Mouse (Mus musculus) gonadal fat pad, adult 2 months (tissue): Measurements from ENCODE around the gene Col6a2. TPM values are rescaled to one million over a fixed set of nuclear protein-coding genes. Genes with fewer than 3 reads are reported as not detected.

Experiments used
- DNase-seq: peaks from one replicate; pipeline ENCODE4 v3.0.0-alpha.2; 2012; ENCODE audit warnings: low read depth
- polyA plus RNA-seq: library from polyadenylated mRNA; depleted of rRNA; stranded (reverse); fragments of >200 nt; gene quantifications from 2 replicates; pipeline ENCODE4 v1.2.3, GENCODE M21; 2012

Col6a2 gene
- polyA plus RNA-seq, 1 experiment, result 385 TPM

GRCm38 (mm10) chr10:76636601-76637000 lies 13.2 kb upstream of the Col6a2 start:
- no peak for DNase-seq

GRCm38 (mm10) chr10:76636026-76636425 lies 12.6 kb upstream of the Col6a2 start:
- no peak for DNase-seq

GRCm38 (mm10) chr10:76634584-76634983 lies 11.2 kb upstream of the Col6a2 start:
- no peak for DNase-seq

DNA sequence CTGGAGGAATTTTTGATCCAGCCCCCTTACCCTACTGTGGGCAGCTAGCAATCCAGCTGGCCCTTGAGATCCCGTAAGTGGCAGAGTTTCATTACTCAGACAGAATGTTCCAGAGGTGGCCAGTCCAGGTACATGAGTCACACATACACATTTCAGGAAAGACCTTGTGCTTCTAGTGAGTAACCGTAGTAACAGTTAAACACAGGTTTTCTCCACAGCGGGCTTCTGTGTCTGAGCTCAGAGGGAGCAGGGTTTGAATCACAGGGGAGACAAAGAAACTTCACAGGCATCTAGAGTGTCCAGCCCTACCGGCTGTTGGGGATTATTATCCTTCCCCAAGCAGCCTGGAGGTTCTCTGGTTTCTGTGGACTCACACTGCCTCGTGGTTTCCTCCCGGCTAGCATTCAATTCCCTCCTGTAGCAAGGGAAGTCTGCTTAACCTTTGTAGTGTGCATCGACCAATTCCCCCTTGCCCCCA lies 10.7 kb upstream of the Col6a2 start:
- no peak for DNase-seq

- no peak for DNase-seq
Observed at GRCm38 (mm10) chr10:76632630-76633029, 9.2 kb upstream of the Col6a2 start.

DNA sequence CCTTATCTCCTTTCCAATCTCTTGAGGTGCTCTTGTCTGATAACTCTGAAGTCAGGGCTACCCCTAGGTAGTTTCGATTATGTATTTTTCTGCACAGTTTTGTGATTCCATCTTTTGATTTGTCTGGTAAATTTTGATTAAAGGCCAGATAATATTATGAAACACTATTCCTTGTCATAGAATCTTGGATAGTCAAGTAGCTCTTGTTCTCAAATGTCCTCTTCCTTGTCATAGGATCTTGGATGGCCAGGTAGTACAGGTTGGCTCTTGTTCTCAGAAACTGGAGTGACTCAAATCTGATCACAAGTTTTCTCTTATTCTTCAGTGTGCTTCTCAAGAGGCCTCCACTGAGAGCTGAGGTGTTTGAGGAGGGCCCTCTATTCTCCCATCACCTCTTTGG lies 7.2 kb upstream of the Col6a2 start:
- DNase-seq, result no peak

DNA sequence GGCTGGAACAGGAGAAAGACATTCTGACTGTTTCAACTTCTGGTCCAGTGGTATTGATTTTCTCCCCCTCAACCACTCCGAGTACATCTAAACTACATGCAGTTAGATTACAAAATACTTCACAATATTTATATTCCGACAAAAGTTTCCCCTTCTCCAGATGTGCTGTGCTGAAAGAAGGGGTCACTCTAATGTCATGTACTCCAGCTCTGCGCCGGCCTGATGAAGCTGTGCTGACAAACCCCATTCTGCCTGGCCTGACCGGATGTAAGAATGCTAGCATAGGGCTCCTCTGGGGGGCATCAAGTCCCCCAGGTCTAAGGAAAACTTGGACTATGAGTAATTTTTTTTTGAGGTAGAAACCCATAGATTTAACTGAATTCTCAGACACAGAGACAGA lies 4.3 kb upstream of the Col6a2 start:
- DNase-seq, result no peak

- DNase-seq, result no peak
Observed at GRCm38 (mm10) chr10:76624903-76625302, 1.5 kb upstream of the Col6a2 start.

GRCm38 (mm10) chr10:76623734-76624133 lies 304 bp upstream of the Col6a2 start:
- no peak for DNase-seq

GRCm38 (mm10) chr10:76622411-76622810 lies 1.0 kb downstream of the Col6a2 start:
- no peak for DNase-seq

DNA sequence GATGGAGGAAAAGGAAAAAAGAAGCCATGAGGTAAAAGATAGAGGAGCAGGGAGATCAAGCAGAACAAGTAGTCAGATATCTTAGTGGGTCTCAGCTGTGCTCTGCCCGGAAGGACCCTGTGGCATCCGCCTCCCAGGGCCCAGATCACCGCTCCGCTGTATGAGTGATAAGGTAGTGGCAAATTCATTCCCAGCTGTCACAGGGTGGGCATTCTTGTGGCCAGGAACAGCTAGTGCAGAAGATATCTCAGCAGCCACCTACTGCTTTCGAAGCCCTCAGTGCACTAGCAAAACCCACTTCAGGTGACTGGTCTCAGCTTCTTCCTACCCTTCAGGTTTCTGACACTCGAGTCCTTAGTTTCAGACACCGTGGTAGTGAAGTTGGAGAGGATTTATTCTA lies 11.0 kb downstream of the Col6a2 start:
- DNase-seq, result no peak

DNA sequence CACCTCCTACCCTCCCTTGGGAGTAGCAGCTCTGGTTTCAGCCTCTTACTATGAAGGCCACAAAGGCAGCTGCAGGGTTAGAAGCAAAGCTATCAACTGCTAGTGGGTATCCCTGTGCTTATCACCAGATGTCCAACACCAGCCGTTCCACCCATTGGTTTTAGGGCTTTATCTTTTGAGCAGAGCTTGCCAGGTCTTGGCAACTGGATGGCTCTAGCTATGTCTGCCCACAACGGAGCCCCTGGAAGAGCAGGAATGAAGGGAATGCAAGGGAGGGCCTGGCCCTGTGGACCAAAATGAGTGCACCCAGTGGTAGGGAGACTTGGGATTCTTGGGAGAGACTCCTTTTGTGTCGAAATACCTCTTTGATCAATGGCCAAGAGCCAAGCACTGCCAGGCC lies 20.7 kb downstream of the Col6a2 start:
- DNase-seq, result no peak

DNA sequence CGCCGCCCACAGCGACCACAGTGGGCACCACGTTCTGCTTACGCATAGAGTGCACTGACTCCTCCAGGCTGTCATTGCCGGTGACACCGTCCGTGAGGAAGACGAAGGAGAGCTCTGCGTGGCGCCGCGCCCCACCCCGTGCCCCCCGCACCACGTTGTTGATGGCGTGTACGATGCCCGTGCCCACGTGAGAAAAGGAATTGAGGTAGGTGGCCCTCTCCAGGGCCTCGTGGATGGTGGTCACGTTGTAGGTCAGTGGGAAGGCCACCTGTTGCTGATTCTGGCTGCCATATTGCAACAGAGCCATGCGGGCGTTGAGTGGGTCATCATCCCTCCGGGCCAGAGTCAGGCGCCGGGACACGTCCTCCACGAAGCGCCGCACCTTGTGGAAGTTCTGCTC lies 27.1 kb downstream of the Col6a2 start:
- no peak for DNase-seq

- no peak for DNase-seq
Observed at GRCm38 (mm10) chr10:76590197-76590596, 33.2 kb downstream of the Col6a2 start.

GRCm38 (mm10) chr10:76586190-76586589 lies 37.2 kb downstream of the Col6a2 start:
- no peak for DNase-seq

DNA sequence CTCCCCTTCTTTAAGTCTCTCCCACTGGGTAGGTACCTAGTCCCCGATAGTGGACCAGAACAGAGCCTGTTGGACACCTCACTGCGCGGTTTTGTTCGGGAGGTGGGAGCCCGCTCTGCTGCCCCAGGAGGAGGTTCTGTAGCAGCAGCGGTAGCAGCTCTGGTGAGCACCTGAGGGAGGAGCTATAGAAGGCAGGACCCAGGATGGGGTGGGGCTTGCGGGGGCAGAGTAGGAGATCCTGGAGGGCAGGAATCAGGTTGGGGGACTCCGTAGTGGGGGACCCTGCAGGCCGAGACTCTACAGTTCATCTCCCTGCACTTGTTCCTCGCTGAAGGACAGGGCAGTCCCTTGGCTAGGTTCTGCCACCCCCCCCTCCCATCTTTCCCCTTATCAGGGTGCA lies 39.3 kb downstream of the Col6a2 start:
- DNase-seq, result no peak

DNA sequence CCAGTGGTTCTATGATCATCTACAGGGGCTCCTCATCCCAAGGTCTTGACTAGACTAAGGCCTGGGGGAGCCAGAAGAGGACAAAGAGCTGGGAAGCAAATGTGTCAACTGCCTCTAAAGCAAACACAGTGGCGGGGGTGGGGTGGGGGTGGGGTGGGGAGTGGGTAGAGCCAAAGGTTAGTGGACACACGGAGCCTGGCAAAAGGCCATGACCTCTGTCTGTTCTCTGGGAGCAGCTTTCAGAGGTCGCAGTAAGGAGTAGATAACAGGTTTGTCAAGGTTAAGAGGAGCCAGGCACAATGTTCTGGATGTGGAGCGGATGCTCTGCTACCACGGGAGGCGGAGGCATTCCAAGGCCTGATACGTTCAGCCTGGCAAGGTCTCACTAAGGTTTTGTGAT lies 46.5 kb downstream of the Col6a2 start:
- no peak for DNase-seq

GRCm38 (mm10) chr10:76575374-76575773 lies 48.1 kb downstream of the Col6a2 start, which contains the start of gene Ftcd:
Ftcd (plus strand) TSS chr10:76575648.
- no peak for DNase-seq

DNA sequence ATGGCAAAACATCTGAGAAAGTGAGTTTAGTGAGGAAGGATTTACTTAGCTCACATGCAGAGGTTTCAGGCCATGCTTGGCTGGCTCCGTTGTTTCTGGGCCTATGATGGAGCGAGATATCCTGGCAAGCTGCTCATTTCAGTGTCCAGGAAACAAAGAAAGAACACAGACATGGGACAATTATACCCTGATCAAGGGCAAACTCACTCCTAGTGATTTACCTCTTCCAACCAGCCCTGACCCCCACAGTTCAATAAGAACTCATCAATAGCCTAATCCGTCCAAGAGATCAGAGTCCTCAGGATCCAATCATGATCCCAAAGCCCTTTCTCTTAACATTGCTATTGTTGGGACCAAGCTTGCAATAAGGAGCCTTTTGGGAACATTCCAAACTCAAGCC lies 51.3 kb downstream of the Col6a2 start:
- no peak for DNase-seq

- DNase-seq, result no peak
Observed at GRCm38 (mm10) chr10:76571070-76571469, 52.4 kb downstream of the Col6a2 start.

DNA sequence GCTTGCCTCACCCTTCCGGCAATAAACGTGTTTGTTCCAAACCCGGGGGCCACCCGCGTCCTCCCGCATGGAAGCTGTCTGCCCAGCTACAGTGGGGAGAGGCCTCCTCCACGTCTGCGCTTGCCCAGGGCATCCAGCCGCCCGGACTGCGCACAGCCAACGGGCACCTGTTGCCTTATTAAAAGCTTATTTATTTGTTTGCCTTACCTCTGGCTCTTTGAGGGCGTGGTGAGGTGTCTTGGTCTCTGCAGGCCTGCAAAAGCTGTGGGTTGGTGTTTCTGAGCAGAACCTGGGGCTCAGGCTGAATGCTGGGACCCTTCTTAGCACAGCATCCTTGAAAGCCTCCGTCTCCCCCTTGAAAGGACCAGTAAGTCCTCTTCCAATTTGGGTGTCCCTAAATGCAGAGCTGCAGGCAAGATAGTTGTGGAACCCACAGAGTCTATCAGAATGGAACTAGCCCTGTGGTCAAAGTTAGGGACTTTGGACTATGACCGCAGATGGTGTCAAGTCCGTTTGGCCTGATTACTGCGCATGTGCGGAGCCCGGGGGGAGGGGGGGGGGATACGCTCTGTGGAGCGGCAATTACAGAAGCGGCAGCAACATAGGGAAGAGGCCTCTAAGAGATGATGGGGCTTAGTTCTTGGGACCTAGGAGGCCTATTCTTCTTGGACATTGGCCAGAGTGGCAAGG lies 53.3 kb downstream of the Col6a2 start:
- DNase-seq, result no peak

DNA sequence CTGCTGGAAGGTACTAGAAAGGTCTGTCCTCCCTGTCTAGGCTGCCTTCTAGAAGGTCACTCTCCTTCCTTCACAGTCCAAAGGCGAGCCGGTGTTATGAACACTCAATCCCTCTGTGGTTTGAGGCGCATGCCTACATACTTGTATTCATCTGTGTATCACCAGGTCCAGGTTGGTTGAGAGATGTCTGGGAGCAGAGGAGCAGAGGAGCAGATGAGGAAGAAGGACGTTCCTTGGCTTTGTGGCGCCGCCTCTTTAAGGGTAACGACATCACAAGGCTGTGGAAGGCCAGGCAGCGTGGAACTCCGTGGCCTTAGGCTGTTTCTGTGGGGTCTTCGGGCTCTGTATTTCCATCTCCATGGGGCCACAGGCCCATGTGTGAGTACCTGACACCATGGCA lies 61.5 kb downstream of the Col6a2 start, which contains the start of gene Spatc1l:
Gene Spatc1l (plus strand): TSS at position 301 of the 400 bp plus-strand sequence.
- DNase-seq, result no peak

- DNase-seq, result no peak
Observed at GRCm38 (mm10) chr10:76554061-76554460, 69.4 kb downstream of the Col6a2 start.

- no peak for DNase-seq
Observed at GRCm38 (mm10) chr10:76551556-76551955, 71.9 kb downstream of the Col6a2 start.
